Mouse (Mus musculus) limb, embryonic 14.5 days (tissue): ENCODE data around the gene Csf1. TPM values are rescaled to one million over a fixed set of nuclear protein-coding genes. Genes with fewer than 3 reads are reported as not detected.

Experiments
- ATAC-seq: fragments of 200-750 bp; cut with Nextera tagmentation; 2 replicates; pipeline ENCODE4 v1.8.0; 2017; ENCODE audit warnings: low read depth, moderate number of reproducible peaks, moderate TSS enrichment; ENCODE audit not compliant: low FRiP score
- DNase-seq: peaks from one replicate; pipeline ENCODE4 v3.0.0-alpha.2; 2015; ENCODE audit warnings: low spot score
- H3K27ac ChIP-seq: fragments of 300-500 bp; sonication (generic); replicated peaks from 2 replicates; pipeline ENCODE4 v1.5.1; 2014; ENCODE audit warnings: low read depth, mild to moderate bottlenecking, low read length, moderate library complexity, mixed read lengths
- H3K27me3 ChIP-seq: fragments of 300-500 bp; sonication (generic); 2 replicates; pipeline ENCODE4 v1.6.1; 2014; ENCODE audit warnings: low read length, mixed read lengths; ENCODE audit not compliant: control insufficient read depth, insufficient read depth
- H3K36me3 ChIP-seq: fragments of 300-500 bp; sonication (generic); 2 replicates; pipeline ENCODE4 v1.6.1; 2014; ENCODE audit warnings: mild to moderate bottlenecking, low read length, moderate library complexity, mixed read lengths; ENCODE audit not compliant: control insufficient read depth, insufficient read depth
- H3K4me1 ChIP-seq: fragments of 300-500 bp; sonication (generic); 2 replicates; pipeline ENCODE4 v1.6.1; 2014; ENCODE audit warnings: antibody characterized with exemption, low read length, mixed read lengths; ENCODE audit not compliant: control insufficient read depth, insufficient read depth
- H3K4me2 ChIP-seq: fragments of 300-500 bp; sonication (generic); replicated peaks from 2 replicates; pipeline ENCODE4 v1.6.1; 2014; ENCODE audit warnings: low read depth, mild to moderate bottlenecking, low read length, moderate library complexity; ENCODE audit not compliant: severe bottlenecking
- H3K4me3 ChIP-seq: fragments of 300-500 bp; sonication (generic); replicated peaks from 2 replicates; pipeline ENCODE4 v1.5.1; 2014; ENCODE audit warnings: low read length
- H3K9ac ChIP-seq: fragments of 300-500 bp; sonication (generic); 2 replicates; pipeline ENCODE4 v1.6.1; 2014; ENCODE audit warnings: mild to moderate bottlenecking, low read depth, low read length, moderate library complexity; ENCODE audit not compliant: severe bottlenecking
- H3K9me3 ChIP-seq: fragments of 300-500 bp; sonication (generic); 2 replicates; pipeline ENCODE4 v1.6.1; 2016; ENCODE audit warnings: low read length; ENCODE audit not compliant: control insufficient read depth
- POLR2A ChIP-seq: fragments of 200-500 bp; IDR thresholded peaks from 2 replicates; pipeline ENCODE4 v1.8.0; 2012; ENCODE audit warnings: inconsistent platforms, mild to moderate bottlenecking, moderate library complexity, borderline replicate concordance; ENCODE audit not compliant: insufficient read depth, insufficient read length; ENCODE audit errors: extremely low read depth
- WGBS: fragments of 180-500 bp; shearing (Covaris S2); extraction: QIAGEN DNeasy Blood & Tissue Kit; methylation state at CpG from one replicate; pipeline ENCODE4 v1.1.7; 2014; 5-methylcytosine and 5-hydroxymethylcytosine counted together
- polyA plus RNA-seq, 2 experiments: library from polyadenylated mRNA; depleted of rRNA in 1 of 2; stranded (reverse) in 1 of 2; unstranded in 1 of 2; fragments of >200 nt; fragmentation: Nextera tagmentation in 1 of 2; extraction: Ambion mirVana in 1 of 2; gene quantifications; 2 replicates each; pipeline versions ENCODE4 v1.2.1 to v1.2.3; 2012 to 2014

Csf1 gene
- polyA plus RNA-seq, 2 experiments: 12.7 to 14.9 TPM

- ATAC-seq: no peak
- H3K4me3 ChIP-seq: peak overlapping the region; percentile 75
Observed at GRCm38 (mm10) chr3:107760771-107761170, 502 bp upstream of the Csf1 start.

GRCm38 (mm10) chr3:107758638-107759037 is 1.6 kb downstream of the Csf1 start:
- Histone ChIP-seq H3K9me3 (no peaks in the 10 kb centered on the region), H3K9ac (peak overlapping the region; percentile 90), H3K36me3 (peaks cover 19% of the 10 kb centered on the region), H3K27ac (no peak overlapping the region), H3K4me3 (peak overlapping the region; percentile 75), H3K4me1 (peaks cover 19% of the 10 kb centered on the region), H3K27me3 (no peaks in the 10 kb centered on the region), H3K4me2 (peak overlapping the region; percentile 88)
- ATAC-seq (no peak), DNase-seq (peak; percentile 38)
- WGBS: 19% methylated on average over 3 of the region's 3 CpGs
- no peak for TF ChIP-seq POLR2A

More at GRCm38 (mm10) chr3:107760771-107761170, 502 bp upstream of the Csf1 start:
- H3K9me3 ChIP-seq: no peaks in the 10 kb centered on the region
- peak overlapping the region; percentile 85; the same call in 1 of the 2 replicates for H3K27ac ChIP-seq
- no peak for DNase-seq
- WGBS: 64% methylated on average over 1 of the region's 1 CpGs
- peak overlapping the region; percentile 90 for H3K9ac ChIP-seq
- TF ChIP-seq POLR2A: no peak
- H3K4me2 ChIP-seq: peak overlapping the region; percentile 88
- no peaks in the 10 kb centered on the region for H3K27me3 ChIP-seq
- peaks cover 19% of the 10 kb centered on the region for H3K4me1 ChIP-seq
- peaks cover 9% of the 10 kb centered on the region; the same call in 1 of the 2 replicates for H3K36me3 ChIP-seq

- Histone ChIP-seq H3K27me3 (no peaks in the 10 kb centered on the region), H3K36me3 (peaks cover 24% of the 10 kb centered on the region), H3K4me3 (peak overlapping the region; percentile 75), H3K27ac (no peak overlapping the region), H3K9ac (0 out of 2 replicates have a peak overlapping the region, but pooled peaks have one; percentile 90), H3K9me3 (no peaks in the 10 kb centered on the region), H3K4me2 (peak overlapping the region; percentile 88), H3K4me1 (peaks cover 19% of the 10 kb centered on the region)
- WGBS: 67% methylated on average over 2 of the region's 2 CpGs
- DNase-seq (no peak), ATAC-seq (no peak)
- no peak for TF ChIP-seq POLR2A
Observed at GRCm38 (mm10) chr3:107758176-107758575, 2.1 kb downstream of the Csf1 start.

DNA sequence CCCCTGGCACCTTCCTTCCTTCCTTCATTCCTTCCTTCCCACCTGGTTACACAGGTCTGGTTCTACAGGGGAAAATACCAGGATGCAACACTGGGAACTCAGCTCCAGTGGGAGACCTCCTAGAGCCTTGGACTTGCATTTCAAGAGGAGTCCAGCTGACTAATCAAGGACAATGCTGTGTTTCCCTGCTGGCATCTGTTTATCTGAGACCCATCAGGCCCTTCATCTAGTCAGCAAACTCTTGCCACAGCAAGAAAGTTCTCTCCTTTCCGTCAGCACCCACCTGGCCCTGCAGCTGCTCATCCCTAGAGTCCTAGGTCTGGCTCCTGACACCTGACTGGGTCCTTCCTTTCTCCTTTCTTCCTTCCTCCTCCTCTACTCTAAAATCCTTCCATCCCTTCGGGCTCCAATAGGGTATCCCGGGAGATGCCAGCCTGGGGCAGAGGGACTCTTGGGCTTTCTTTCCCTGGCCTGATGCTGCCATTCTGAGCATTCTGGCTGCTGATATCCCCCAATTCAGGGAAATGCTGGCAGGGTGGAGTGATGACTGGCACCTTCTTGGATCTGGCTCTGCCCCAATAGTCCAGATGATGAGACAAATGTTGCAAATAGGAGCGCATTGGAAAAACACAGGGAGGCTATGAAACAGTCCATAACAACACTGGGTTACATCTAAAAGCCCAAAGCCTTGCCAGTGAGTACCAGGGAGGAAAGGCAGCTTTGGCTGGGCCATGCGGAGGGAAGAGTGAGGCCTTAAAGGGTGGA is 2.7 kb downstream of the Csf1 start:
- Histone ChIP-seq H3K9me3 (no peaks in the 10 kb centered on the region), H3K4me3 (no peak overlapping the region), H3K36me3 (peaks cover 30% of the 10 kb centered on the region), H3K27ac (no peak overlapping the region), H3K4me2 (no peak overlapping the region), H3K4me1 (peaks cover 19% of the 10 kb centered on the region), H3K9ac (no peak overlapping the region), H3K27me3 (no peaks in the 10 kb centered on the region)
- 96% methylated on average over 5 of the region's 5 CpGs for WGBS
- DNase-seq (no peak), ATAC-seq (no peak)
- TF ChIP-seq POLR2A: no peak

DNA sequence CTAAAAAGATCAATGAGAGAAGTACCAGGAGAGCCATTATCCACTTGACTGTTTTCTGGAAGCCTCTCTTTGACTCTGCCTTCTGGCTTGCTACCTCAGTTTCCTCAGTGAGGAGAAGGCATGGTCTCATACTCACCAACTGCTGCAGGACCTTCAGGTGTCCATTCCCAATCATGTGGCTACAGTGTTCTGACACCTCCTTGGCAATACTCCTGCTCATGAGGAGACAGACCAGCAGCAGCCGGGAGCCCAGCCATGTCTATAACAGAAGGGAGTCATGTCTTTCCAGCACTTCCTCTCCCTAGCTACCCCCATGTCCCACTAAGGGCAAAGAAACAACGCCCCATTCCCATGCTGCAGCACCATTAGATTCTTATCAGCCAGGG is 3.8 kb downstream of the Csf1 start:
- WGBS: 91% methylated on average over 2 of the region's 2 CpGs
- Histone ChIP-seq H3K9me3 (no peaks in the 10 kb centered on the region), H3K4me1 (peaks cover 19% of the 10 kb centered on the region), H3K27ac (no peak overlapping the region), H3K4me3 (no peak overlapping the region), H3K9ac (no peak overlapping the region), H3K4me2 (no peak overlapping the region), H3K36me3 (peaks cover 36% of the 10 kb centered on the region), H3K27me3 (no peaks in the 10 kb centered on the region)
- ATAC-seq (no peak), DNase-seq (no peak)
- TF ChIP-seq POLR2A: no peak
